Mouse (Mus musculus) adrenal gland, postnatal 36 days (tissue): ENCODE results near the gene Fhdc1. TPM values are rescaled to one million over a fixed set of nuclear protein-coding genes. Genes with fewer than 3 reads are reported as not detected.

Experiments used
- DNase-seq, 2 experiments: peaks; one replicate each; pipeline ENCODE4 v3.0.0; 2021; ENCODE audit warnings: mixed read lengths in 1 of 2
- total RNA-seq, 2 experiments: library from RNA; stranded (reverse); gene quantifications; 2 replicates each; pipeline ENCODE4 v1.2.3; 2021

Fhdc1 gene
- total RNA-seq, 2 experiments from 2014 or later, result 2.8 to 15.7 TPM

DNA sequence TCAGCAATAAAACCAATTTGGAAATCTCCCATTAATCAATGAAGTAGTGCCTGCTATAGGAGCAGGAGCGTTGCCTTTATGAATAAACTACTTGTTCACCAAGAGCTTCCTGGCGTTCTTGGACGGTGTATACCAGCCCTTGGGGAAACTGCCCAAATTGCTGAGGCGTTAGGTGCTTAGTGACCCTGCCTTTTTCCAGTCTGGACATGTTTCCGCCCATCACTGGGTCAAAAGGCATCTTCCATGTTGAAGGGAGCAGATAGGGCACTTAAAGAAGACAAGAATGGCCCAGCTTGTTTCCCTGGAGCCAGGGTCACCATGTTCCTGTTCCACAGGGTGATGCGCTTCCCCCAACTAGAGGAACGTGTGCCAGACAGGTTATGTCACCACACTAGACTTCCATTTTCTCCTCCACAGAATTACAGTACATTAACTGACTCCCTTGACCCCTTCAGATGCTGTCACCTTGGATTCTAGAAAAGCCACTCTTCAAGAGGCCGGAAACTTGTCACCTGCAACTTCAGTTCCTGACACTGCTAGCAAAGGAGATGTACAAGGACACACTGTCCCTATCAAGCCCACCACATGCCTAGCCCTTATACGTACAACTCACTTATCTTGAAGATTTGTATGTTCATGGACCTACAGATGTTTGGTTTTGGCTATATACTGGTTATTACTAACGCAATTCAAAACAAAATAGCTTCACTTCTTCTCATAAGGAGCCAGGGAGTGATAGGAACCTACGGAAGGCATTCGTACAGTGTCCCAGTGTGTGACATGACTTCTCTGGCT, 5.1 kb downstream of the Fhdc1 start:
- DNase-seq, result no peak

DNA sequence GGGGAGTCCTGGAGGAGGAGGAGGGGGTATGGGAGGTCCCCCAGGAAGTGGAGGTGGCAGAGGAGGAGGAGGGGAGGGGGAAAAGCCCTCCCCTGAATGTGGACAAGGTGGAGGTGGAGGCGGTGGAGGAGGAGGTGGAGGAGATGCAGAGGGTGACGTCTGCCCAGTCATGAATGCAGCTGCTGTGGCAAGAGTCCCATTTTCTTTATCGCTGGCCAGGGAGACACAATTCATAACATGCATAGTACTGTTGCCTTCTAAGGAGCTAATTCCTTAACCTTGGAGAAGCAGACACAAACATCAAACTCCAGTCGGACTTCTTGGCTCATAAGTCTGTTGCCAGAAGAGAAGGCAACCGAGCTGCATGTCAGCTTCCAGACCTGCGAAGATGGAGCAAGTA, 5.8 kb downstream of the Fhdc1 start:
- DNase-seq, result no peak

DNA sequence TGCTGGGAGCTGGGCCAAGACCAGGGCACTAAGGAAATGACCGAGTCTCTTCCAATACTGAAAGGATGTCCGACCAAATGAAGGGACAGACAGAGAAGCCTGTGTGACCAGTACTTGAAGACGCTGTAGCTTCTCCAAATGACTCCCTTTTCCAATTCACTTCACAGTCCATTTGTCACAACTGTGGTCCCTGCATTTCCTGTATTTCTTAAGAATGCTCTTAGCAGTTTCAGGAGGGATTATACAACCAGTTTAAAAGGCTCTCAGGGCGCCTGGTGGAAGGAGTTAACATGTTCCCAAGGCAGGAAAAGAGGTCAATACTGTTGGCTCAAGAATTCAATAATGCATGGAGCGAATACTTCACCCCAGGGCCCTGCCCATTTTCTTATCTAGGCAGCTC, 7.3 kb downstream of the Fhdc1 start:
- no peak for DNase-seq

DNA sequence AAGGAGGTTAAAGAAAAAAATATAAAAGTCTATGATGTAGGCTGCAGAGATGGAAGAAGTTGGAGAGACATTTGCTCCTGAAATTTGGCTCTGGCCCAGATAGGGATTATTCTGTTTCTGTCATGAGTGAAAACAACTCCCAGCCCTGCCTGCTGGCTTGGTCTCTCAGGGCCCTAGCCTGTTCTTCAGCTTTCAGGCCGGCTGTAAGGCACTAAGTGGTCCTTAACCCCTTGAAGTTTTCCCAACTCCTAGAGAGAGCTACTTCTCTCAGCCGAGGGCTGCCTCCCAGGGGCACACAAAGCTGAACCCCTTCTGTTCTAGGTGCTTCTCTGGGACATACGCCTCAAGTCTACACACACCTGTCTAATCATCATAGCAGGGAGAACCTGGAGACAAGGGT, 7.7 kb downstream of the Fhdc1 start:
- no peak for DNase-seq

DNA sequence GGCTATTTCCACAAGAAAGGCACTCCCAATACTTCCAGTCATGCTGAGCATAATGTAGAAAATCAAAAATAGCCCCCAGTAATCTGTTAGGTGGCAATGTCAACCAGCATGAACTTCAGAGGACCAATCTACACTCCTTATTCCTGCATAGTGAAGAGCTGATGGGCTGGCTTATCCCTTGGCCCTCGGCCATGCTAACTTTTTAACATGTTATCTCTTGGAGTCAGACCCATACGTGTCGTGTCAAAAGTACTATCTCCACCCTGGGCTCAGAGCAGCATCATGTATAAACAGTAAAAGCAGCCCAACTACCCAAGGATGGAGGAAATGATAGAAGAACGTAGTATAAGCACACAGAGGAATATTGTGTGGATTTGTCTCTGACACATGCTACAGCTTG, 9.1 kb downstream of the Fhdc1 start:
- DNase-seq, result no peak

DNA sequence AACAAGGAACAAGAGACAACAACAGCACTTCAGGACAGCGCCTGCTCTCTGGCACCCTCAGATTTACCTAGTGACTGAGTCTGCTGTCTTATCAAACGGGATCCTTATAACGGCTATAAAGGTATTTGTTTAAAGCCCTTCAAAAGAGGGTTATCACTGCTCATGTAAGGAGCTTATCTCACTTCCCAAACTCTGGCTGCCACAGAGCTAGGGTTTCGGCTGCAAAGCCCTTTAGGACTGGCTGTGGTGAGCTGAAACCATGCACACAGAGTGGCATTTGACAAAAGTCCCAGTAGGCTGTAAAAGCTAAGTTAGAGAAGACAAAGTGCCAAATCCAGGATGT, 12.1 kb downstream of the Fhdc1 start:
- no peak for DNase-seq

DNA sequence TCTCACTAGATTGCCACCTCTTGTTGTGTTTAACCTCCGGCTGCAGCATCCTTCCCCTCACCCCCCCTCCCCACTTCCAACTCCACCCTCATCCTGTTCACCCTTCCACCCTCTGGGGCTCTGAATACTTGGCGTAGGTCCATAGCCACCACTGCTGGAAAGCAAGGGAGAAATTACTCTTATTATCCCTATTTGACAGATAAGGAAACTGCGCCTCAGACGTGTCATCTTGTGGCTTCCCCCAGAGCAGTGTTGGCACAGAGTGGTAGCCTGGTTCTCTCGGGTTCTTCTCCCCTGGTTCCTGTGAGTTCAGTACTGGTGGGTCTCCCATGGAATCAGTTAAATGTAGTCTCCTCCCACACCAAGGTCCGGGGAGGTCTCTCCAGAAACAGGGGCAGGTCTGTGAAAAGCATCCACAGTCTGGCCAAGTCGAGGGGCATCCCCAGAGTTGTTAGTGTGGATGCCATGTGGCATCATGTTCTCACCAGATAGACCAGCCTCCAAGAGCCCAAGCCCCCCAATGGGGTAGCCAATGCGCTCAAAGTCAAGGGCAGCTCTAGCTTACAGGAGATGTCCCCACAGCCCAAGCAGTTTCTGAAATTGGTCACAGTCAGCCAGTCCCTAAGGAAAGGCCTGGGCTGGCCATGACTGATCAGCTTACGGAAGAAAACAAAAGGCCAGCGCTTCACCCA, 12.7 kb downstream of the Fhdc1 start:
- peak; percentile 25 to 33 for DNase-seq

DNA sequence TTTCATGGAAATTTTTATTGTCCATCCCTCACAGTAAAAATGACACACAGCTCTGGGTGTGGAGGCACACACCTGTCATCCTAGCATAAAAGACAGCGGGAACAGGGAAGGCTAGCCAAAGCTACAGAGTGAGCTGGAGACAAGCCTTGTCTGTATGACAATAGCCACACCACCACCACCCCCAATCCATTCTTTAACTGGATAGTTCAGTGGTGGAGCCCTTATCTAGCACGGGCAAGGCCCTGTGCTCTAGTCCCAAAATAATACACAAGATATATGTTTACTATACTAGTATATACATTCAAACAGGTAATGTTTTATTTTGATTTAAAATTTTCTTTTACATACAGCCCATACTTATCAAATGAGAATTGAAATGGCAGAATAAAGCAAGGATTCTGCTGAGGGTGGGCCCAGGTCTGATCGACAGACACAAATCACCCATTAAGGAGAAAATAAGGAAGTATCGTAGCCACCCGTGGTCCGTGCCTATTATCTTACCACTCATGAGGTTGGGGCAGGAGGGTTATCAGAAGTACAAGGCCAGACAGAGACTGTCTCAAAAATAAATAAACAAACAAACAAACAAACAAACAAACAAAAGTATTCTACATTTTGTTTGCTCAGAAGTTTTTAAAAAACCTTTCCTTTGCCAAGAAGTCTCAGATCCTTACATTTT, 14.3 kb downstream of the Fhdc1 start:
- no peak for DNase-seq

DNA sequence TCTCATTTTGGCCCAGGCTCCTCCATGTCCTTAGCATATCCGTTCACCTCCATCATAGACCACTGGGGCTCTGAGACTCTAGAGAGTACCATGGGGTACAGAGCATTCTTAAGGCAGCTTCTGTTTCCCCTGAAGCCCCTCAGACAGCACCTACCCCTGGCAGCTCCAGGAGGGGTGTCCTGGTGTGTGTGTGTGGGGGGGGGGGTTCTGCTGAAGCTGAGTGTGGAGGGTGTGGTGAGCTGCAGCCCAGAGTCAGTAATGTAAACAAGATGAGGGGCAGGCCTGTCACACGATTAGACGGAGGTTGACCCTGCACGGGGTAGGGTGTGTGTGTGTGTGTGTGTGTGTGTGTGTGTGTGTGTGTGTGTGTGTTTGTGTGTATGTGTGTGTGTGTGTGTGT, 18.5 kb downstream of the Fhdc1 start:
- DNase-seq, result no peak

DNA sequence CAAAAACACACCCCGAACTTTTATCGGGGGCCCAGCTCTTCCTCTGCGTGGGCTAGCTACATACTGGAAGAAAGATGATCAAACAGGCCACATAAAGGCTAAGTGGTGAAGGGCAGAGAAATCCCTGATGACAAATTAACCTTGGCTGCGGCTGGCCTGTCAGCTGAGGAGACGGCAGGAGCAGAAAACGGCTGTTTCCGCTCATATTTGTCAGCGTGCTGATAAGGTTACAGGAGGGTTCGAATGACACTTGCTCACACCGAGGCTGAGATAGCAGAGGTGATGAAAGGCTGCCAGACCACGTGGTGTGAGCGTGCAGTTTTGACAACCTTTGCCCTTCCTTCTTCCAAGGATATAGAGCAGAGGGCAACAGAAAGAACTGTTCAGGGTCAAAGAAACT, 19.3 kb downstream of the Fhdc1 start:
- peak; percentile 80 to 84 for DNase-seq

DNA sequence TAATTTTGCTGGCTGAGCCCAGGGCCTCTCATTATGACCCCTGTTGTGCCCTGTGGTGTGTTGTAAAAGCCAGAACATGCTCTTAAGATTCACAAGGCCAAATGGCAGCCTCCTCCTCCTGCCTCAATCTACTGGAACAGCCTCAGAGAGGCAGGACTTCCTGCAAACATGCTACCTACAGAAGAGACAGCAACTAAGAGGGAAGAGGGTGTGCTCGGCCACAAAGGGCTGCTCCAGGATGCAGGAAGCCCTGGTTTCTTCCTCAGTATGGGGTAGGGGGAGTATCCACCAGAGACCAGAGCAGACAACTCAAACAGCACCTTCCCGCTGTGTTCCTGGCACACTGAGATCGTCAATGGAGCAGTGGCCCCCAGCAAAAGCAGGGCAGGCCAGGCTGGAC, 19.7 kb downstream of the Fhdc1 start:
- DNase-seq, result no peak

DNA sequence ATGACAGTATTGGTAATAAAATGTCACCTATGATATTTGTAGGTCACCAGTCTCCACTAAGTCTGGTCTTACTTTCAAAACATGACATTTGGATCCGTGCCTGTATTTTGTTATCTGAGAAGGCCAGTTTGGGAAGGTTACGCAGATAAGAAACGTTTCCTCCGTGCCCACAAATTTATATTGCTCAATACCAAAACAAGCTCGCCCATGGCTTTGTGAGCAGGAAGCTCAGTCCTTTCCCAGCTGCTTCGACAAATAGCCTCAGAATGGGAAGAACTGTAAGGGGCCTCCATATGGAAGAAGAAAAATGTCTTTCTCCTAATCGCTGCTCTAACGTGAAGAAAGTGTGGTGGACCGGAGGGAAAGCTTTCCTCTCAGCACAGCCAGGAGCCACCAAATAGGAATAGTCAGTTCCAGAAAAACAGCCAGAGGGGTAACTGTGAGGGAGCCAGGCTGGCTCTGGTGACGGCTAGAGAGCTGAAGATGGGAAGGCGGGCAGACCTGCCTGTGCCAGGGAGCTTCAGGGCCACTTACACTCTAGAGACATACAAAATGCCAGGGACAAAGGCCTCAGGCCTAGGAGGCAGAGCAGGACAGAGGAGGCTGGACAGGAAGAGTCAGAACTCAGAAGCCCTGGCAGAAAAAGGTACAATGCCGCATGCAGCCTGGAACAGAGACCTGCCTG, 24.4 kb downstream of the Fhdc1 start:
- peak; percentile 60 to 62 for DNase-seq

DNA sequence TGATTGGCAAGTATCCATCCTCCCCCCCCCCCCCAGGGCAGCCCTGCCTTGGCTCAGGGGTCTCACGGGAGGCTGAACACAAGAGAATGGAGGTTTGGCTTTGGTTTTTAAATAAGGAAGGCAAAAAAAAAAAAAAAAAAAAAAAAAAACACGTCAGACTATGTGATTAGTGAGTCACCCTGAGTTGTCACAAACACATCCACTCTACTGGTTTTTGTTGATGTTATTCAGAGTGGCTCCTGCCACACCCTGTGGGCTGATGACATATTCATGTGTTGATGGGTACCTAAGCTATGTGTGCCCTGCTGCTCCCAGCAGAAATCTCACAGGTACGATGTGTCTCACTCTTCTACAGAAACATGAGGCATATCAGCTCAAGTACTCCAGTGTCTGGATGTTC, 29.6 kb downstream of the Fhdc1 start:
- no peak for DNase-seq

DNA sequence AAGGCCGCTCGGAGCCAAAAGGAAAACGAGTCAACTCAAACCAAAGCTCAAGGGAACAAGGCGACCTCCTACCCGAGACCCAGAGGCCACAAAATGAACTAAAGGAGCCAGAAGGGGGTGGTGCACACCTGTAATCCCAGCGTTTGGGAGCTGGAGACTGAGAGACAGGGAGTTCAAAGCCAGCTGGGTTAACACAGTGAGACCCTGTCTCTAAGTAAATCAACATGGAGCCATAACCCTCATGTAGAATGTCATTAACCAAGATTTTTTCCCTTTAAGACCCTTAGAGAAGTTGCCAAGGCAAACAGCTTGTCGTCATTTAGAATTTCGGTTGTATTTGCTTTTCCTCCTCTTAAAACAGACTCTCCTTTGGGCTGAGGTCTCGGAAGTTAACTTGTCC, 31.2 kb downstream of the Fhdc1 start:
- no peak for DNase-seq

DNA sequence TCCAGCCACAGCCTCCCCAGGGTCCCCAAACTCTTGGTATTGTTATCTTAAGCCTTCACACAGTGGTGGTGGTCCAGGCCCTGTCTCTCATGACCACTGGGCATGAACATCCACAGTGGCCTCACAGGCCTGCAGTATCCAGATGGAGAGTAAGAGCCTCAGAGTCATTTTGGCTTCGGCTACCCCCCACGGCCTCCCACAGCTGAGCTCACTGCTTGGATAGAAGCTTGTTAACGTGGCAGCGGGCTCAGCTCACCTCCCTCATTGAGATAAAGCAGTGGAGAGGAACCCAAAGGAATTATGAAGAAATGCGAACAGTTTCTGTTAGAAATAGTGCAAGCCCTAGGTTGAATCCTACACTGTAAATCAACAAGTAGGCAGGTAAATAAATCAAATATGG, 32.4 kb downstream of the Fhdc1 start:
- DNase-seq, result no peak

DNA sequence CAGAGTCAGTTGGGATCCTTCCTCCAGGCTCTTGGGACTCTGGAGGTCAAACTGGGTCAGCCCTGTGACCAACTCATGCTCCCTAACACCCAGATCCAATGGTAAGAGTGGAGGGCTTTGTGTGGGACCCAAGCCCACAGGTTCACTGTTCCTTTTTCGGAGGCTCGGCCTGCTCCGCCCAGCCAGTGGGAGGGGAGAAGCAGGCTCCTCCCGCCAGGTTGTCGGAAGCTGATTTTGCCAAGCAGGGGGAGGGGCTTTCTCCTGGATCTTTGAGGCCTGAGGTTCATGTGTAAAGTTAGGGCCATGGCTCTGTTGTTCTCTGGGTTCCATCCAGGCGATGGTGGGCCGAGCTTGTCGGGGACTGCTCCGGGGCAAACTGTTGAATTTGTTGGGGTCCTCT, 34.4 kb downstream of the Fhdc1 start:
- DNase-seq, result peak in 1 of 2 experiments; percentile 12

DNA sequence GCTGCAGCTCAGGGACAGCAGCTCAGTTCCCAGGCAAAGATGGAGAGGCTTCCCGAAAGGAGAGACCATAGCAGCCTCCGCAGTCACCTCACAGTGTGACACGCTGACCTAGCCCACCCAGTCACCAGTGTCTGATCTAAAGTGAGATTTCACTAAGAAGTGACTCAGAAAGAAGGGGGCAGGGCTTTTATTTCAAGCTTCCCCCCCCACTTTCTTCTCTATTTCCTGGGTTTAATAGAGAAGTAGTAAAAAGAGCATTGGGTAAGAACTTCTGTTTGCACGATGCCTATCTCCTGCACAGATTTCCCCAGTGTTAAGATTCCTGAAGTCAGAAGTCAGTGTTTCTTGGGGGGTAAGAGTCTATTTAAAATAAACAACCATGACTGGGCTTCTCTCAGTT, 37.3 kb downstream of the Fhdc1 start:
- DNase-seq, result no peak

DNA sequence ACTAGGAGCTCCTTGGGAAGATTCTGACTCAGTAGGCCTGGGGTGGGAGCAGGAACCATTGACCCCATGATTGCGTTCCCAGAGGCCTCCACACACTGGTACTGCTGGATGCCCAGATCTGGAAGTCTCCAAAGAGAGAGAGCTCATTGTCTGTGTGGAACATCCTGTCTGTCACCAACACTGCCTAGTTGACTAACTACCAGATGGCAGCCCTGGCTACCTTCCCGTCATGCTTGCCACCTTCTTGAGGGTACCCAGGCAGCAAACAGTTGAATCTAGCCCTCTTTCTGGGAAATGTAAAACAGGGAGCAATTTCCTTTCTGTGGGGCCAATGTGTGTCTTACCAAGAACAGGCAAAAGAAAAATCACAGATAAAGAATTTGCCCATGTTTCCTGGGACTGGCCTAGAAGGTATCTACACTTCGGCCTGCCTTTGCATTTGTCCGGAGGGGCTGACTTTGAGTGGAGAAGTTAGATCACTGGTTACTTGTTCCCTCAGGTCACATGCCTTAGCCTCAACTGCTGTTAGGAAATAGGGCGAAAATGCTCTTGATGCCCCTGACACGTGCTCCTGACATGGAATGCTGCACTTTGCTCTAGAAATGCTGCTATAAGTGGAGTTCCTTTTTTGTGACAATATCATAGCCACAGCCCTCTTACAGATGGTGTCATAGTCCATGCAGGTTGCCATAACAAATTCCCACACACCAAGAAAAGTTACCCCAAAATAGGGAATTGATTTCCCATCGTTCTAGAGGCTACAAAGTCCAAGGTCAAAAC, 40.6 kb downstream of the Fhdc1 start:
- DNase-seq, result no peak

DNA sequence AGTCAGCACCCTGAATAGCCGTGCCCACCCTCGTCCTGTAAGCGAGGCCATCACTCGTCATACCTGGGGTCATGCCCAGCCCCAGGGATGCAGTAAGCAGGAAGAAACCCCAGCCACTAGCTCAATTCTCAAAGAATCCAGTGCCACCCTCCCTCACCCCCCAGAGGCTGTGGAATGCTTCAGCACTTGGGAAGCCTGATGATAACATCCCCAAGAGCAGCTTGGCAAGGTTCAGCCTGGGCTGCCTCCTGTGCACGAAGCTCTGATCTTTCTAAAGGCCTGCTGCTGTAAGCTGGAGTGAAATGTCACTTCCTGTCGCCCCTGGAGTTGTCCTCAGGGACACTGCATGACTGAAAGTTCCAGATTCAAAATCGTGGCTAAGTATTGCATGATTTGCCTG, 41.4 kb downstream of the Fhdc1 start:
- no peak for DNase-seq

DNA sequence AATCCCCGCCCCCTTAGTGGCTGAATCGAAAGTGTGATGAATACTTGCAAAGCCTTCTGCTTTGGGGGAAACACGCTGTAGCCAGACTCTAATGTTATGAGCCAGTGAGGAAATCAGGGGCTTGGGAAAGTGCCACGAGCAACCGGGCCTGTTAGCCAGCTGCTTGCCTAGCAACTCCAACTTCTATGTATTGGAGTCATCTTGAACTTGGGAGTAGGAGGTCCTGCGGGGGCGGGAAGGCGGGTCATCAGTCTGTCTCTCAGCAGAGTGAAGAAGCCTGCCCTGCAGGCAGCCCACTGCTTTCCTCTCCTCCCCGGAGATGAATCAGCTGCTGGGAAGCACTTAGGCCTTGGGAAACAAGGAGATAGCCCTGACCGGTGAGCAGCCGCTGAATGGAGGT, 42.1 kb downstream of the Fhdc1 start:
- peak; percentile 66 to 68 for DNase-seq

DNA sequence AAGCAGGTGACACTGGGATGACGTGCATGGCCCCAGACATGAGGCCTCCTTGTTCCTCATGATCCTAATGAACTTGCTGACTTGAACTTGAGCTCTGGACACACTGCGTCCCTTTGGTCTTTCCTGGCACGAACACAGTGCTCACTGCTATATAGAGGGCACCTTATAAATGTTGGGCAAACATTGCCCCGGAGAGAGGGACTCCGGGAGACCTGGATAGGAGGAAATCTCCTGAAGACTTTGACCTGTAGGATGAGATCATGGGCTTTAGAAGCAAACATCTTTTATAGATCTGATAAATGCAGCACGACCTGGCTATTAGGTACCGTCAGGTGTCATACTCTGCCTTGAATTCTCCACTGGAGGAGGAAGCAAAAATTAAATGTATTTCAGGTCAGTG, 43.3 kb downstream of the Fhdc1 start:
- DNase-seq, result no peak
